Mouse (Mus musculus) heart, adult 2 months (tissue): Measurements from ENCODE around the gene Pgghg. TPM values are rescaled to one million over a fixed set of nuclear protein-coding genes. Genes with fewer than 3 reads are reported as not detected.

Source experiments
- DNase-seq, 2 experiments: peaks; one replicate each; pipeline ENCODE4 v3.0.0; 2021
- H3K27ac ChIP-seq: fragments of 200-600 bp; 2 replicates; pipeline ENCODE4 v1.8.1; 2022
- H3K27me3 ChIP-seq: fragments of 200-500 bp; 2 replicates; pipeline ENCODE4 v1.6.1; 2012; ENCODE audit warnings: mild to moderate bottlenecking, low read length, inconsistent platforms, mixed read lengths; ENCODE audit not compliant: control insufficient read depth, insufficient read depth
- H3K36me3 ChIP-seq: fragments of 200-500 bp; 2 replicates; pipeline ENCODE4 v1.6.1; 2012; ENCODE audit warnings: low read length, inconsistent platforms; ENCODE audit not compliant: control insufficient read depth, insufficient read depth
- H3K4me1 ChIP-seq: fragments of 200-500 bp; 2 replicates; pipeline ENCODE4 v1.6.1; 2011; ENCODE audit warnings: low read length; ENCODE audit not compliant: control insufficient read depth, insufficient read depth
- H3K4me3 ChIP-seq: fragments of 200-600 bp; 2 replicates; pipeline ENCODE4 v1.8.1; 2022
- H3K79me2 ChIP-seq: fragments of 200-500 bp; replicated peaks from 2 replicates; pipeline ENCODE4 v1.6.1; 2012; ENCODE audit warnings: mild to moderate bottlenecking, inconsistent platforms, low read length, moderate library complexity, mixed read lengths; ENCODE audit not compliant: control insufficient read depth, insufficient read depth
- H3K9ac ChIP-seq: fragments of 200-500 bp; 2 replicates; pipeline ENCODE4 v1.6.1; 2012; ENCODE audit warnings: low read depth, mild to moderate bottlenecking, control low read depth, inconsistent platforms, low read length, mixed read lengths
- CTCF ChIP-seq: fragments of 200-600 bp; IDR thresholded peaks from 2 replicates; pipeline ENCODE4 v1.8.1; 2022; ENCODE audit warnings: antibody characterized with exemption, mild to moderate bottlenecking, moderate library complexity
- EP300 ChIP-seq: fragments of 200-500 bp; IDR thresholded peaks from 2 replicates; pipeline ENCODE4 v1.6.1; 2011; ENCODE audit warnings: low read depth, low read length, control low read depth; ENCODE audit not compliant: insufficient read depth
- POLR2A ChIP-seq: fragments of 200-500 bp; IDR thresholded peaks from 2 replicates; pipeline ENCODE4 v1.6.1; 2011; ENCODE audit warnings: mild to moderate bottlenecking, low read depth, low read length, control low read depth; ENCODE audit not compliant: insufficient read depth
- WGBS: fragments of 180-500 bp; shearing (Covaris S2); methylation state at CpG from one replicate; pipeline ENCODE4 v1.1.7; 2018; 5-methylcytosine and 5-hydroxymethylcytosine counted together
- intact Hi-C: fragments of 180-260 bp; cut with DNase I; formaldehyde crosslinking; loops from one replicate; pipeline ENCODE4 v1.15.1; 2025
- polyA plus RNA-seq: library from polyadenylated mRNA; depleted of rRNA; stranded (reverse); fragments of >200 nt; gene quantifications from 2 replicates; pipeline ENCODE4 v1.2.3, GENCODE M21; 2012
- total RNA-seq, 2 experiments: library from RNA; stranded (reverse); gene quantifications; 2 replicates each; pipeline ENCODE4 v1.2.3; 2021

The Pgghg gene
- total and polyA plus RNA-seq, 3 experiments: 4.0 to 13.0 (median 5.8) TPM

DNA sequence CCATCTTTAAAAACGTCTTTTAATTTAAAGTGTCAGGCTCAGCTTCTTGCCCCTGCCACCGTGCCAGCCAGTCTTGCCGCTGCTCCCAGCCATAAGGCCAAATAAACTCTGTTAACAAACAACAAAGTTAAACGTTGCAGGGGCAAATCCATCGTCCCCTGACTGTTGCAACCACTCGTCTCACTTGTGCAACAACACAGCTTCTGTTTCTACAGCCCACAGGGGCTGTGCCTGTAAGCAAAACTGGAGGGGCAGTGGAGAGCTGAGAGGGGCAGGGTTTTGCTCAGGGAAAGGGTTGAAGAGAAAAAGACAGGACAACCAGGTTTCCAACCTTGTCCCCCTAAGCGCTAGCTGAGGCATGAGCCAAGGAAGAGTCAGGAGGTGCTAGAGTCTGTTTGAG is 33.0 kb upstream of the Pgghg start:
- intact Hi-C loops: loop anchor here (1.0 to 5.0 kb wide), 6 partner anchors 33 to 268 kb away; partner anchors contain the start of genes Gm45717, Ifitm2 and Pgghg
- no peaks in the 10 kb centered on the region for H3K4me1 ChIP-seq
- no peak for TF ChIP-seq POLR2A
- H3K9ac ChIP-seq: no peak overlapping the region
- no peaks in the 10 kb centered on the region for H3K36me3 ChIP-seq
- H3K79me2 ChIP-seq: no peaks in the 10 kb centered on the region
- H3K27ac ChIP-seq: no peak overlapping the region
- no peaks in the 10 kb centered on the region for H3K27me3 ChIP-seq
- no peak for DNase-seq
- no peak overlapping the region for H3K4me3 ChIP-seq
- 58% methylated on average over 7 of the region's 7 CpGs for whole genome bisulfite sequencing

DNA sequence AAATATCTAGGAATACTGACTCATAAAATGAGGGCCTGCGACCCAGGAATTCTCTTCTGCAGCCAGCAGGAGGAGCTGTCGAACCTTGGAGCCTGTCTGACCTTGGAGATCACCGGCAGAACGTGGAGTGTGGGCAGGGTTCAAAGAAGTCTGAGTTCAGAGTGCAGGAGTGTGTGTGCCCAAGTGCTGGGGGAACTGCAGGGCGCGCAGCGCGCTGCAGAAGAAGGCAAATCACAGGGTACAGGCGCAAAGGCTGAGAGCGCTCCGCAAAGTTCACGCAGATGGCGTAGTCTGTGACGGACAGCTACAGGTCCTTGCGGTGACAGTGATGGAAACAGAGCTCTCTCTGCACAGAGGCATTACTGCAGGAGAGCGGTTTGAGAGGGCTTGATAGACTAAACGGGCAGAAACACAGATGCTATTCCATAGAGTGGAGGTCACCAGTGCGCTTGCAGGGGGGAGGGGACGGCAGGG is 32.5 kb upstream of the Pgghg start:
- peak overlapping the region; percentile 33 for H3K4me3 ChIP-seq
- H3K36me3 ChIP-seq: no peaks in the 10 kb centered on the region
- H3K27me3 ChIP-seq: no peaks in the 10 kb centered on the region
- DNase-seq: peak; percentile 83 to 86
- no peaks in the 10 kb centered on the region for H3K79me2 ChIP-seq
- intact Hi-C loops: loop anchor here (1.0 to 5.0 kb wide), 6 partner anchors 32 to 268 kb away; partner anchors contain the start of genes Gm45717, Ifitm2 and Pgghg
- peak; percentile 63; the same call in 1 of the 2 replicates for TF ChIP-seq EP300
- peak; percentile 94 for TF ChIP-seq CTCF
- no peak for TF ChIP-seq POLR2A
- no peak overlapping the region for H3K27ac ChIP-seq
- no peaks in the 10 kb centered on the region for H3K4me1 ChIP-seq
- 2% methylated on average over 19 of the region's 19 CpGs for WGBS
- peak overlapping the region; percentile 41; the same call in 1 of the 2 replicates for H3K9ac ChIP-seq

DNA sequence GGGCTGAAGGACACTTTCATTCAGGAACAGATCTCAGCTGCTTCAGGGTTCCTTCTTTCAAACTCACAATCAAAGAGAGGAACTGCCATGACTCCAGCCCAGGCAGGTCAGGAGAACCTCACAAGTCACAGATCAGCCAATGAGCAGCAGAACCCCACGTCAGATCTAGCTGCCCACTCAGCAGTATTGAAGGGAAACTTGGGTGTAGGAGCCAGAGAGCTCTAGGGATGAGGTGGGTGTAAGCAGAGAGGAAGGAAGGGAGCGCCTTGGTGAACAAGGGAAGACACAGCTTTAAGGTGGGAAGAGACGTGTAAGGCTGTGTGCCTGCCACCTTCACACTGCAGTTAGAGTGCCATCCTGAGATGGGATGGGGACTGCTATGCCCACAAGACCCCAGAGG is 28.9 kb upstream of the Pgghg start:
- no peaks in the 10 kb centered on the region for H3K4me1 ChIP-seq
- H3K27ac ChIP-seq: no peak overlapping the region
- intact Hi-C loops: no loop called here
- DNase-seq: no peak
- H3K9ac ChIP-seq: no peak overlapping the region
- H3K4me3 ChIP-seq: no peak overlapping the region
- 38% methylated on average over 3 of the region's 3 CpGs for WGBS
- no peaks in the 10 kb centered on the region for H3K36me3 ChIP-seq
- TF ChIP-seq EP300 (no peak), CTCF (no peak), POLR2A (no peak)
- H3K27me3 ChIP-seq: no peaks in the 10 kb centered on the region
- H3K79me2 ChIP-seq: no peaks in the 10 kb centered on the region

DNA sequence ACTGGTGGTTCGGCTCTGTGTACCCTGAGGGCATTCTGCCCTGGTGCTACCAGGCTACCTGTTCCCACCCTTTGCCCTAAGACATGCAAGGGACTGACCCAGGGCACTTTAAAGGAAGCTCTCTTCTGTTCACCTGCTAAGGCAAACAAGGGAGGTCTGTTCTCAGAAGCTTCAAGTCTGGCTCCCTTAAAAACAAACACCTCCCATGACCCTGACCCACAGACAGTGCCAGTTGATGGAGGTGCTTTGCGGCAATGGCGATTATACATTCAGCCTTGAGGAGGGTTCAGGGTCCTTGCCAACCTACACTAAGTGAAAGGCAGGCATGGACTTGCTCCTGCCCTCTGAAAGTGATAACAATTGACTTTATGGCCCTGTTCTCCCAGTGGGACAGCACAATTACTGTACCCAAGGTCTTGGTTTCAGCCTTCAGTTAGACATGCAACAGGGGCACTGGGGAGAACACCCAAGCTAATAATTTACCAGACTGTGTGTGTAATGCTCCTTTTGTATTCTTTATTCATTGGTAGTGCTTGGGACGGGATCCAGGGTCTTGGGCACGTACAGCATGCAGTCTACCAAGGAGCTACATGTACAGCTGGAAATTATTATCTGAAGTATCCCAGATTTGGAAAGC is 28.2 kb upstream of the Pgghg start:
- Histone ChIP-seq H3K27ac (no peak overlapping the region), H3K36me3 (no peaks in the 10 kb centered on the region), H3K79me2 (no peaks in the 10 kb centered on the region), H3K9ac (no peak overlapping the region), H3K4me3 (no peak overlapping the region), H3K27me3 (no peaks in the 10 kb centered on the region), H3K4me1 (no peaks in the 10 kb centered on the region)
- TF ChIP-seq CTCF (no peak), EP300 (no peak), POLR2A (no peak)
- WGBS: 77% methylated on average over 5 of the region's 5 CpGs
- DNase-seq: no peak
- intact Hi-C loops: no loop called here

DNA sequence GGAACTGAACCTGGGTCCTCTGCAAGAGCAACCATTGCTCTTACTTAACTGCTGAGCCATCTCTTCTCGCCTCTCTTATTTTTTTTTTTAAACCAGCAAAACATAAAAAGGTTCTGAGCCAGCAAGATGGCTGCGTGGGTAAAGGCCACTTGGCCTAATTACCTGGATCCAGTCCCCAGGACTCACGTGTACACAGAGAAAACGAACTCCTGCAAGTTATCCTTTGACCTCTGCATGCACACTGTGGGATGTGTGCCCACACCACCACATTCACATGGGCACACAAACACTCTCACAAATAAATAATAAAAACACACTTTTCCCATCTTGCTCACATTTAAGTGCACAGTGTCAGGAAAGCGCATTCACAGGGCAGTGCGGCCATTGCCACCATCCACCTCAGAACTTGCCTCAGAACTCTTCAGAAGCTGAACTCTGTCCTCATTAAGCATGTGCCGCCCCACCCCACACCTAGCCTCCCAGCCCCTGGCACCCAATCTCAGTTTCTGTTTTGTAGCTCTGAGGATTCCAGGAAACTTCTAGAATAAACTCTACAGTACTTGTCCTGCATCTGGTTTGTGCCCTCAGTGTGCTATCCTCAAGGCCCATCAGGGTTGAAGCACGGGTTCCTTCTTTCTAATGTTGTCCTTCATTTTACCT is 27.0 kb upstream of the Pgghg start:
- intact Hi-C loops: no loop called here
- Histone ChIP-seq H3K4me1 (no peaks in the 10 kb centered on the region), H3K9ac (no peak overlapping the region), H3K36me3 (no peaks in the 10 kb centered on the region), H3K27me3 (no peaks in the 10 kb centered on the region), H3K79me2 (no peaks in the 10 kb centered on the region), H3K27ac (no peak overlapping the region), H3K4me3 (no peak overlapping the region)
- no peak for DNase-seq
- 85% methylated on average over 8 of the region's 8 CpGs for WGBS
- no peak for TF ChIP-seq EP300
- TF ChIP-seq CTCF: no peak
- TF ChIP-seq POLR2A: no peak

DNA sequence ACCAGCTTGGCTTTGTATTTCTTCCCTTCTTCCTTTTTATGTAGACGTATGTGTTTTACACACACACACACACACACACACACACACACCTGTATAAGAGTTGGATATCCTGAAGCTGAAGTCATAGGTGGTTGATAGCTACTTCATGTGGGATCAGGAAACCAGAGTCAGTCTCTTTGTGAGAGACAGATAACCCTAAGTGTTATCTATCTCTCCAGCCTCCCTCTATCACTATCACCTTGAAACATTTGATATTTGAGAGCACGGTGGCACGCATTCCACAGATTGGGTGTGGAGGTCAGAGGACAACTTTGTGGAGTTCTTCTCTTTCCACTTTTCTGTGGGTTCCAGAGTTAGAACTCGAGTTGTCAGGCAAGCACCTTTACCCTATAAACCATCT is 21.3 kb upstream of the Pgghg start:
- H3K4me1 ChIP-seq: peaks cover 4% of the 10 kb centered on the region
- no peaks in the 10 kb centered on the region for H3K36me3 ChIP-seq
- no peak for TF ChIP-seq CTCF
- no peak for TF ChIP-seq POLR2A
- no peak for TF ChIP-seq EP300
- WGBS: 39% methylated on average over 4 of the region's 4 CpGs
- DNase-seq: no peak
- H3K27me3 ChIP-seq: peaks cover 18% of the 10 kb centered on the region
- no peak overlapping the region for H3K27ac ChIP-seq
- no peak overlapping the region for H3K4me3 ChIP-seq
- H3K79me2 ChIP-seq: no peaks in the 10 kb centered on the region
- intact Hi-C loops: no loop called here
- H3K9ac ChIP-seq: no peak overlapping the region
